Mouse (Mus musculus): ENCODE measurements around the gene Zfp444. TPM values are rescaled to one million over a fixed set of nuclear protein-coding genes. Genes with fewer than 3 reads are reported as not detected.

Gene Zfp444
- polyA plus RNA-seq, 1 experiment from 2014 or later, result 26.3 TPM

GRCm38 (mm10) chr7:6151266-6151665, 20.8 kb upstream of the Zfp444 start:
- no peak overlapping the region for H3K9ac ChIP-seq
- WGBS (ENCODE audit: insufficient replicate concordance), result 89% methylated on average over 1 of the region's 1 CpGs
- no peak overlapping the region for H3K4me3 ChIP-seq
- no peaks in the 10 kb centered on the region for H3K9me3 ChIP-seq (replicated peaks)
- H3K4me1 ChIP-seq, result peaks cover 79% of the 10 kb centered on the region
- H3K27me3 ChIP-seq (replicated peaks), result no peaks in the 10 kb centered on the region
- no peak overlapping the region for H3K27ac ChIP-seq
- no peaks in the 10 kb centered on the region for H3K36me3 ChIP-seq
- H3K4me2 ChIP-seq, result peak overlapping the region; percentile 4; the same call in 1 of the 2 replicates
- no peak for ATAC-seq

GRCm38 (mm10) chr7:6152036-6152435, 20.0 kb upstream of the Zfp444 start:
- WGBS (ENCODE audit: insufficient replicate concordance), result 70% methylated on average over 3 of the region's 3 CpGs

GRCm38 (mm10) chr7:6153131-6153530, 18.9 kb upstream of the Zfp444 start:
- H3K27me3 ChIP-seq (replicated peaks), result no peaks in the 10 kb centered on the region
- H3K4me1 ChIP-seq, result peaks cover 79% of the 10 kb centered on the region
- H3K9ac ChIP-seq, result no peak overlapping the region
- no peaks in the 10 kb centered on the region for H3K36me3 ChIP-seq
- ATAC-seq, result no peak
- no peak overlapping the region for H3K4me2 ChIP-seq
- H3K4me3 ChIP-seq, result no peak overlapping the region
- no peak overlapping the region for H3K27ac ChIP-seq
- H3K9me3 ChIP-seq (replicated peaks), result no peaks in the 10 kb centered on the region
- WGBS (ENCODE audit: insufficient replicate concordance), result 76% methylated on average over 3 of the region's 3 CpGs

More at GRCm38 (mm10) chr7:6152036-6152435, 20.0 kb upstream of the Zfp444 start:
- no peaks in the 10 kb centered on the region for H3K9me3 ChIP-seq (replicated peaks)
- no peaks in the 10 kb centered on the region for H3K27me3 ChIP-seq (replicated peaks)
- H3K4me2 ChIP-seq, result no peak overlapping the region
- no peak for ATAC-seq
- no peak overlapping the region for H3K4me3 ChIP-seq
- H3K4me1 ChIP-seq, result peaks cover 79% of the 10 kb centered on the region
- H3K36me3 ChIP-seq, result no peaks in the 10 kb centered on the region
- no peak overlapping the region for H3K27ac ChIP-seq
- no peak overlapping the region for H3K9ac ChIP-seq

- 38% methylated on average over 5 of the region's 5 CpGs for WGBS (ENCODE audit: insufficient replicate concordance)
- Histone ChIP-seq H3K9me3 (replicated peaks) (no peaks in the 10 kb centered on the region), H3K4me3 (peak overlapping the region; percentile 82), H3K4me1 (peaks cover 69% of the 10 kb centered on the region), H3K27me3 (replicated peaks) (no peaks in the 10 kb centered on the region), H3K4me2 (peak overlapping the region; percentile 92), H3K27ac (peak overlapping the region; percentile 92), H3K36me3 (no peaks in the 10 kb centered on the region), H3K9ac (peak overlapping the region; percentile 91)
- no peak for ATAC-seq
These were observed 17.9 kb upstream of the Zfp444 start for GRCm38 (mm10) chr7:6154164-6154563.

GRCm38 (mm10) chr7:6155031-6155872, 16.8 kb upstream of the Zfp444 start:
- Histone ChIP-seq H3K4me3 (peak overlapping the region; percentile 82), H3K9me3 (replicated peaks) (no peaks in the 10 kb centered on the region), H3K27ac (peak overlapping the region; percentile 92), H3K4me2 (peak overlapping the region; percentile 92), H3K36me3 (no peaks in the 10 kb centered on the region), H3K4me1 (peaks cover 63% of the 10 kb centered on the region), H3K9ac (peak overlapping the region; percentile 91), H3K27me3 (replicated peaks) (no peaks in the 10 kb centered on the region)
- ATAC-seq, result peak; percentile 69
- under 1% methylated on average over 80 of the region's 85 CpGs for WGBS (ENCODE audit: insufficient replicate concordance)

GRCm38 (mm10) chr7:6155901-6156411, 16.1 kb upstream of the Zfp444 start, which contains the start of gene Zfp787:
Gene Zfp787, minus strand, starts transcription at chr7:6155997.
- Histone ChIP-seq H3K4me3 (peak within 1 kb of the TSS; percentile 82), H3K27ac (peak within 1 kb of the TSS; percentile 92), H3K4me2 (peak within 1 kb of the TSS; percentile 92), H3K27me3 (replicated peaks) (no peaks in the 10 kb centered on the region), H3K9me3 (replicated peaks) (no peaks in the 10 kb centered on the region), H3K36me3 (no peaks in the 10 kb centered on the region), H3K4me1 (peaks cover 59% of the 10 kb centered on the region), H3K9ac (peak within 1 kb of the TSS; percentile 91)
- peak; percentile 89 for ATAC-seq
- 0% methylated on average over 42 of the region's 54 CpGs for WGBS (ENCODE audit: insufficient replicate concordance)

GRCm38 (mm10) chr7:6156901-6157472, 15.0 kb upstream of the Zfp444 start:
- H3K4me3 ChIP-seq, result peak overlapping the region; percentile 82
- H3K9me3 ChIP-seq (replicated peaks), result no peaks in the 10 kb centered on the region
- H3K27me3 ChIP-seq (replicated peaks), result no peaks in the 10 kb centered on the region
- peak overlapping the region; percentile 91 for H3K9ac ChIP-seq
- H3K36me3 ChIP-seq, result no peaks in the 10 kb centered on the region
- H3K4me1 ChIP-seq, result peaks cover 49% of the 10 kb centered on the region
- peak overlapping the region; percentile 92 for H3K4me2 ChIP-seq
- WGBS (ENCODE audit: insufficient replicate concordance), result 28% methylated on average over 9 of the region's 9 CpGs
- ATAC-seq, result no peak
- peak overlapping the region; percentile 92 for H3K27ac ChIP-seq

GRCm38 (mm10) chr7:6157479-6157878, 14.5 kb upstream of the Zfp444 start:
- peak overlapping the region; percentile 91 for H3K9ac ChIP-seq
- WGBS (ENCODE audit: insufficient replicate concordance), result 8% methylated on average over 1 of the region's 1 CpGs
- 0 out of 2 replicates have a peak overlapping the region, but pooled peaks have one; percentile 11 for H3K4me3 ChIP-seq
- no peak for ATAC-seq
- H3K27me3 ChIP-seq (replicated peaks), result no peaks in the 10 kb centered on the region
- H3K27ac ChIP-seq, result peak overlapping the region; percentile 92
- H3K9me3 ChIP-seq (replicated peaks), result no peaks in the 10 kb centered on the region
- no peaks in the 10 kb centered on the region for H3K36me3 ChIP-seq
- H3K4me1 ChIP-seq, result peaks cover 45% of the 10 kb centered on the region
- peak overlapping the region; percentile 92 for H3K4me2 ChIP-seq

GRCm38 (mm10) chr7:6159604-6160003, 12.4 kb upstream of the Zfp444 start:
- H3K27me3 ChIP-seq (replicated peaks), result 0 out of 2 replicates have a peak, but pooled peaks cover 4% of the 10 kb centered on the region
- no peak overlapping the region for H3K27ac ChIP-seq
- H3K9me3 ChIP-seq (replicated peaks), result no peaks in the 10 kb centered on the region
- no peak for ATAC-seq
- H3K9ac ChIP-seq, result no peak overlapping the region
- peaks cover 25% of the 10 kb centered on the region for H3K4me1 ChIP-seq
- H3K36me3 ChIP-seq, result no peaks in the 10 kb centered on the region
- H3K4me3 ChIP-seq, result no peak overlapping the region
- H3K4me2 ChIP-seq, result no peak overlapping the region
- WGBS (ENCODE audit: insufficient replicate concordance), result 62% methylated on average over 3 of the region's 3 CpGs

- Histone ChIP-seq H3K27me3 (replicated peaks) (0 out of 2 replicates have a peak, but pooled peaks cover 4% of the 10 kb centered on the region), H3K4me3 (no peak overlapping the region), H3K9ac (no peak overlapping the region), H3K27ac (no peak overlapping the region), H3K36me3 (no peaks in the 10 kb centered on the region), H3K9me3 (replicated peaks) (no peaks in the 10 kb centered on the region), H3K4me2 (no peak overlapping the region), H3K4me1 (peaks cover 16% of the 10 kb centered on the region)
- ATAC-seq, result no peak
- WGBS (ENCODE audit: insufficient replicate concordance), result 42% methylated on average over 3 of the region's 3 CpGs
These were observed 10.5 kb upstream of the Zfp444 start for GRCm38 (mm10) chr7:6161541-6161940.

- 57% methylated on average over 4 of the region's 4 CpGs for WGBS (ENCODE audit: insufficient replicate concordance)
These were observed 9.9 kb upstream of the Zfp444 start for GRCm38 (mm10) chr7:6162172-6162571.

GRCm38 (mm10) chr7:6164671-6165070, 7.4 kb upstream of the Zfp444 start:
- no peak overlapping the region for H3K27ac ChIP-seq
- no peaks in the 10 kb centered on the region for H3K9me3 ChIP-seq (replicated peaks)
- H3K36me3 ChIP-seq, result no peaks in the 10 kb centered on the region
- H3K4me3 ChIP-seq, result no peak overlapping the region
- H3K4me2 ChIP-seq, result no peak overlapping the region
- 50% methylated on average over 5 of the region's 5 CpGs for WGBS (ENCODE audit: insufficient replicate concordance)
- 0 out of 2 replicates have a peak, but pooled peaks cover 4% of the 10 kb centered on the region for H3K27me3 ChIP-seq (replicated peaks)
- ATAC-seq, result no peak
- H3K4me1 ChIP-seq, result no peaks in the 10 kb centered on the region; the same call in 1 of the 2 replicates
- H3K9ac ChIP-seq, result no peak overlapping the region

More at GRCm38 (mm10) chr7:6162172-6162571, 9.9 kb upstream of the Zfp444 start:
- 0 out of 2 replicates have a peak, but pooled peaks cover 4% of the 10 kb centered on the region for H3K27me3 ChIP-seq (replicated peaks)
- peaks cover 10% of the 10 kb centered on the region for H3K4me1 ChIP-seq
- H3K9me3 ChIP-seq (replicated peaks), result no peaks in the 10 kb centered on the region
- H3K36me3 ChIP-seq, result no peaks in the 10 kb centered on the region
- H3K9ac ChIP-seq, result no peak overlapping the region
- H3K4me2 ChIP-seq, result no peak overlapping the region
- H3K27ac ChIP-seq, result no peak overlapping the region
- H3K4me3 ChIP-seq, result no peak overlapping the region
- no peak for ATAC-seq
